Mouse (Mus musculus) liver, postnatal 0 days (tissue): ENCODE measurements around the gene Mlana.

Source experiments
- CTCF ChIP-seq: sonication (generic); IDR thresholded peaks from 2 replicates; pipeline ENCODE4 v1.5.1; 2016; ENCODE audit warnings: antibody characterized with exemption, low read depth
- EP300 ChIP-seq: IDR thresholded peaks from 2 replicates; pipeline ENCODE4 v1.6.1; 2016; ENCODE audit warnings: antibody characterized with exemption, low read depth, mild to moderate bottlenecking

- TF ChIP-seq CTCF (peak; percentile 91), EP300 (no peak)
Measured at GRCm38 (mm10) chr19:29683844-29684540, 13.6 kb upstream of the Mlana start.
